Mouse (Mus musculus) thymus, adult 2 months (tissue): Measurements from ENCODE around the gene Omg.

Source experiments
- CTCF ChIP-seq: fragments of 200-500 bp; IDR thresholded peaks from 2 replicates; pipeline ENCODE4 v1.5.1; 2012; ENCODE audit warnings: mild to moderate bottlenecking, control low read depth, low read length, moderate library complexity, borderline replicate concordance; ENCODE audit not compliant: control insufficient read depth, poor library complexity, insufficient read depth; ENCODE audit errors: extremely low read depth
- POLR2A ChIP-seq: fragments of 200-500 bp; IDR thresholded peaks from 2 replicates; pipeline ENCODE4 v1.6.1; 2012; ENCODE audit warnings: mild to moderate bottlenecking, low read length, control low read depth, moderate library complexity; ENCODE audit not compliant: control insufficient read depth, poor library complexity, insufficient read depth; ENCODE audit errors: extremely low read depth

DNA sequence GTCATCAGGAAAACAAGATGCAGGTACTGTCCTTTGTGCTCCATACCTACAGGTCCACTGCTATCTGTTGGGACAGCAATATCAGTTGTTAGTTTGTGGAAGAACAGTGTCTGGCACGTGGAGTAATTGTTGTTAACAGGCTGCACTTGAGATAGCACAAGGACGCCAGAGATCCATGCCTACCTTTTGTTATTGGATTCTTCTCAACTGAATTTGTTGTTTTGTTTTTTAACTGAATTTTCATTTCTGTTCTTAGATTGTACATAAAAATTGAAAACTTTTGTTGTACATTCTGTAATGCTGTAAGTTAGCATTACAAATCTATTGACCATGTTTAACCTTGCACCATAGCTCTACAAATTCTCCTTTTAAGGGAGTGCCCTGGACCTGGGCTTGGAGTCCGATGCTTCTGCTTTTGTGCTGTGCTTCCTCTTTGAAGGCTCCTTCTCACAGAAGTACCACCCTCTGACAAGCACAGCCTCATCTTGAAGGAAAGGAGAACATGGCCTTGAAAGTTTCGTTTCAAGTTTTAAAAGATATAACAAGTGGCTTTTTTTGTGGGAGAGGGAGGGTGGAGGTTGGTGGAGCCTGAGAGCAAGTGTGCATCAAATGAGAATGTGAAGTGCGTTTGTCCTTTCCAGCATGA, 24.0 kb upstream of the Omg start:
- TF ChIP-seq CTCF (no peak), POLR2A (no peak)
